Mouse (Mus musculus): ENCODE measurements at regions not wholly inside any gene's neighbourhood (a gene's known extent, or its start where the extent isn't known, plus 50 kb on each side); places are given as distances from the start of the nearest gene placed in this dataset.
A peak's percentile ranks its signal among the peaks of the same experiment; 100 is the strongest.

- H3K9me3 ChIP-seq (replicated peaks): no peaks in the 10 kb centered on the region
- no peaks in the 10 kb centered on the region for H3K4me1 ChIP-seq
- H3K4me2 ChIP-seq (replicated peaks): no peak overlapping the region
- no peak overlapping the region for H3K9ac ChIP-seq
- H3K27ac ChIP-seq (replicated peaks): no peak overlapping the region
- 73% methylated on average over 11 of the region's 11 CpGs for WGBS
- no peak for ATAC-seq (ENCODE audit: insufficient number of reproducible peaks, low FRiP score, low TSS enrichment, low read depth)
- H3K4me3 ChIP-seq (replicated peaks): no peak overlapping the region
- H3K27me3 ChIP-seq: no peaks in the 10 kb centered on the region
- H3K36me3 ChIP-seq: no peaks in the 10 kb centered on the region
These were observed 116.1 kb upstream of the Ccn2 start for GRCm38 (mm10) chr10:24479148-24479547.

DNA sequence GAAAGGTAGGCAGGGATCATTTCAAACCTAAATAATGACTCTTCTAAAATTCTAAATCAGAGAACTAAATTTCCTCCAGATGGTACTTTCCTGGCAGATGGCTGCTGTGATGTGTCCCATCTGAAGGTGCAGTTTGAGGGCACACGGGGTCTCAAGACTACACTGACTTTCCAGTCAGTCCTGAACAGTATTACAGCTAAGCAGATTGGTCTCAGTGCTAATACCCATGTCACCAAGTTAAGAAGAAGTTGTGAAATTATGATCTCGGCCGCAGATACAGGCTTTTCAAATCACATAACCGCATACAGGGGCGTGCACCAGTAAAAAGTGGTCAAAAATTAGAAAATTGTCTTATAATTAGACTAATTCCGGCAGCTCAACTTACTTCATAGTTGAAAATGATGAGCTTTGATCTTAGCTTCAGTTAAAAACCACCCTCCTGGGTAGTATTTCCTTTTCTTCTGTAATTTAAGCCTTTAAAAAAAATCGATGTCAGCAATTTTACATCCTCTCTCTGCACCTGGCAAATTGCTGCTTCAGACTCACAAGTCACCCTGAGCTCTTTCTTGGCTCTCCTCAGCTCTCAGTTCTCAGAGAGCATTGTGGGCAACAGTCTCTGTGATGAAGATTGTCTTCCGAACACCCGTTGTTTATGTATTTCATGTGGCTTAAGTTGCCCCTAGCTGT lies 113.2 kb upstream of the Ccn2 start:
- H3K4me1 ChIP-seq: no peaks in the 10 kb centered on the region
- H3K36me3 ChIP-seq: no peaks in the 10 kb centered on the region
- H3K27ac ChIP-seq (replicated peaks): no peak overlapping the region; the same call in 1 of the 2 replicates
- no peak overlapping the region for H3K4me3 ChIP-seq (replicated peaks)
- no peak overlapping the region for H3K4me2 ChIP-seq (replicated peaks)
- no peaks in the 10 kb centered on the region for H3K9me3 ChIP-seq (replicated peaks)
- no peaks in the 10 kb centered on the region for H3K27me3 ChIP-seq
- H3K9ac ChIP-seq: no peak overlapping the region
- 23% methylated on average over 9 of the region's 9 CpGs for WGBS
- ATAC-seq (ENCODE audit: insufficient number of reproducible peaks, low FRiP score, low TSS enrichment, low read depth): no peak

DNA sequence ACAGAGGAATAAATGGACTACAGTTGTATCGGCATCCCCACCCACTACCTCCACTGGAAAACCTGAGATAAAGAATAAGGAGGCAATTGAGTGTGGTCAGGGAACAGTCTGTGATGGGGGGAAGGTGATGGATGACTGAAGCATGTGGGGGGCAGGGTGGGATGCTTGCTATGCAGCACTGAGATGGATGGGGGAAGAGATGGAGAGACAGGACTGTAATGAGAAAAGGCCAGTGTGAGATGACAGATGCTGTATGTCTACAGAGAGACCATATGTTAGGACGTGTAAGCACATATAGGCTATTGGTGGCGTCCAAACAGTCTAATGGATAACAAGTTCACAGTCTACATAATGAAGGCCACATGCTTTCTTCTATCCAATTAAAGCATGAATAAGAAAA lies 112.2 kb upstream of the Ccn2 start:
- Histone ChIP-seq H3K4me3 (replicated peaks) (no peak overlapping the region), H3K4me1 (no peaks in the 10 kb centered on the region), H3K27ac (replicated peaks) (no peak overlapping the region), H3K27me3 (no peaks in the 10 kb centered on the region), H3K9ac (no peak overlapping the region), H3K4me2 (replicated peaks) (no peak overlapping the region), H3K36me3 (no peaks in the 10 kb centered on the region), H3K9me3 (replicated peaks) (no peaks in the 10 kb centered on the region)
- 65% methylated on average over 3 of the region's 3 CpGs for WGBS
- no peak for ATAC-seq (ENCODE audit: insufficient number of reproducible peaks, low FRiP score, low TSS enrichment, low read depth)

DNA sequence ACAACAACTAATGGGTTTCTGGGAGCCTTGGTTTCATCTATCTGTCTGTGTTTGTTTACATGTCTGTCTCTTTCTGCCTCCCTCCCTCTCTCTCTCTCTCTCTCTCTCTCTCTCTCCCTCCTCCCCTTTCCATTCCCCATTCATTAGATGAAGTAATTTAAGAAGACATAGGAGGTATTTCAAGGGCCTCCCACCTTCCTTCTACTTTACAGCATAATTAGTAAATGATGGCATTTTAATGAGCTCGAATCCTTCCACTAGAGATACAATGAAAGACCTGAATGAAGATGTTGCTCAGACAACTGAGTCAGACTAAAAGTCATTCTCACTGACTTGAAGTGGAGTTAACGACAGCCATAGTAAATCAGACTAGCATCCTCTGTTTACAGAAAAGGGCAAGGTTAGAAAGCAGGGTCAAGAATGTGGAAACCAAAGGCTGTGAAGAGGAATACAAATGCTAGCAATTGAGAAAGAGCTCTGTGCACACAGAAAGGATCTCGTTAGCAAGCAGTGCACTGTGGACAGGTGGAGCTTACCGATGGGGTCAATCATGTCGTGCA lies 111.1 kb upstream of the Ccn2 start:
- WGBS: 33% methylated on average over 5 of the region's 5 CpGs
- ATAC-seq (ENCODE audit: insufficient number of reproducible peaks, low FRiP score, low TSS enrichment, low read depth): no peak

GRCm38 (mm10) chr10:24485461-24485860 lies 109.8 kb upstream of the Ccn2 start:
- Histone ChIP-seq H3K9me3 (replicated peaks) (no peaks in the 10 kb centered on the region), H3K36me3 (no peaks in the 10 kb centered on the region), H3K27ac (replicated peaks) (0 out of 2 replicates have a peak overlapping the region, but pooled peaks have one; percentile 34), H3K4me3 (replicated peaks) (no peak overlapping the region), H3K27me3 (no peaks in the 10 kb centered on the region), H3K9ac (no peak overlapping the region), H3K4me2 (replicated peaks) (no peak overlapping the region), H3K4me1 (no peaks in the 10 kb centered on the region)
- 66% methylated on average over 5 of the region's 5 CpGs for WGBS
- ATAC-seq (ENCODE audit: insufficient number of reproducible peaks, low FRiP score, low TSS enrichment, low read depth): no peak

More for the DNA sequence above, 111.1 kb upstream of the Ccn2 start:
- H3K4me3 ChIP-seq (replicated peaks): no peak overlapping the region
- H3K27me3 ChIP-seq: no peaks in the 10 kb centered on the region
- no peak overlapping the region for H3K4me2 ChIP-seq (replicated peaks)
- H3K9me3 ChIP-seq (replicated peaks): no peaks in the 10 kb centered on the region
- no peaks in the 10 kb centered on the region for H3K36me3 ChIP-seq
- no peaks in the 10 kb centered on the region for H3K4me1 ChIP-seq
- no peak overlapping the region for H3K9ac ChIP-seq
- H3K27ac ChIP-seq (replicated peaks): no peak overlapping the region

- H3K36me3 ChIP-seq: no peaks in the 10 kb centered on the region
- H3K4me1 ChIP-seq: no peaks in the 10 kb centered on the region
- no peak overlapping the region for H3K9ac ChIP-seq
- ATAC-seq (ENCODE audit: insufficient number of reproducible peaks, low FRiP score, low TSS enrichment, low read depth): no peak
- no peaks in the 10 kb centered on the region for H3K9me3 ChIP-seq (replicated peaks)
- no peak overlapping the region for H3K4me2 ChIP-seq (replicated peaks)
- no peaks in the 10 kb centered on the region for H3K27me3 ChIP-seq
- H3K4me3 ChIP-seq (replicated peaks): no peak overlapping the region
- H3K27ac ChIP-seq (replicated peaks): no peak overlapping the region
- 45% methylated on average over 1 of the region's 1 CpGs for WGBS
These were observed 109.0 kb upstream of the Ccn2 start for GRCm38 (mm10) chr10:24486224-24486623.

DNA sequence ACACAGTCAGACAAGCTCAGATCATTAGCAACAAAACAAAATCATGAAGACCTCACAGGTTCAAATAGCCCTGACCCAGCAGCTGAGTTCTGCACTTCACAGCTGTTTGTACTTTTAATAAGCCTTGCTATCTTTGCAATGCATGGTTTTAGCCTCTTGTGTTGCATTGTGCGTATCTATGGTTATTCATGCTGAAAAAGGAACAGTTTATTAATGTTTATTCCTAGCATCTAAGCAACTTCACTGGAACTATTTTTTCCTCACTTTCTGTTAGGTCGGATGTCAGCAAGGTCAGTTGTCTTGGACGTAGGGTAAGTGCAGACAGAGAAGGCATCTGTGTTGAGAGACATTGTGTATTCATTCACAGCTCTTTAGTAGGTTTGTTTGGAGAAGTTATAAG lies 107.3 kb upstream of the Ccn2 start:
- no peaks in the 10 kb centered on the region for H3K27me3 ChIP-seq
- 68% methylated on average over 3 of the region's 3 CpGs for WGBS
- no peaks in the 10 kb centered on the region for H3K4me1 ChIP-seq
- H3K27ac ChIP-seq (replicated peaks): no peak overlapping the region
- ATAC-seq (ENCODE audit: insufficient number of reproducible peaks, low FRiP score, low TSS enrichment, low read depth): no peak
- H3K9ac ChIP-seq: no peak overlapping the region
- H3K9me3 ChIP-seq (replicated peaks): no peaks in the 10 kb centered on the region
- no peaks in the 10 kb centered on the region for H3K36me3 ChIP-seq
- H3K4me3 ChIP-seq (replicated peaks): no peak overlapping the region
- no peak overlapping the region for H3K4me2 ChIP-seq (replicated peaks)

DNA sequence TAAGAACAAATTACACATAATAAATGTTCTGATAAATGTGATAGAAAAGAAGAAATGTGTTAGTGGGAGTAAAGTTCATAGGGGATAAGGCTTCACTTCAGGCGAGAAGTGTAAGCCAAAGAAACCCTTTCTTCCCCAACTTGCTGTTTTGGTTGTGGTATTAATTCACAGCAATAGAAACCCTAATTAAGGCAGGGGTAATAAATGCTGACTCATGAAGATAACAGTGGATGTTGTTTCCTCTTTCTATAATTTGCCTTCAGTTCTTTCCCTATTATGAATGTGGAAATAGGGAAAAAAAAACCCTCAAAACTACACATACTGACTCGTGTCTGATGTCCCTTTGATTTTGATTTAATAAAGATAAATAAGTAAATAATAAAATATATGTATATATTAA lies 104.8 kb upstream of the Ccn2 start:
- Histone ChIP-seq H3K27me3 (no peaks in the 10 kb centered on the region), H3K9ac (no peak overlapping the region), H3K9me3 (replicated peaks) (no peaks in the 10 kb centered on the region), H3K4me2 (replicated peaks) (no peak overlapping the region), H3K27ac (replicated peaks) (no peak overlapping the region), H3K4me1 (no peaks in the 10 kb centered on the region), H3K4me3 (replicated peaks) (no peak overlapping the region), H3K36me3 (no peaks in the 10 kb centered on the region)
- no peak for ATAC-seq (ENCODE audit: insufficient number of reproducible peaks, low FRiP score, low TSS enrichment, low read depth)
- 78% methylated on average over 2 of the region's 2 CpGs for WGBS

DNA sequence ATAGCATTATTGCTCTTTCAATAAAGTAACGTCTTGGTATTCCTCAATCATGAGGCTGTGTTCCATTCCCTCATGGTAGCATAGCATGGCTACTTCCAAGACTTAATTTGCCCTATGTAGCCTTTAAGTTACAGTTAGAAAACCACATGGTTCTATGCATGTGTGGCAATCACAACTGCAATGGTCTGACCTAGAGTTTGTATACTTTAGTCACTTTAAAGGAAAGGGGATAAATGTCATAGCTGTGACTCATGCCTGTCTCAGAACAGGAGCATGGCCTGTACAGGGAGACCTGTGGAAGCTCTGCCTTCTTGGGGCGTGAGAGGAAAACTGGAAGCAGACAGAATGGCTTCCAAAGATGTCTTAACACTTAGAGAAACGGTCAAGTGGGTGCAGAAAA lies 103.4 kb upstream of the Ccn2 start:
- no peaks in the 10 kb centered on the region for H3K36me3 ChIP-seq
- no peaks in the 10 kb centered on the region for H3K9me3 ChIP-seq (replicated peaks)
- no peaks in the 10 kb centered on the region for H3K4me1 ChIP-seq
- H3K9ac ChIP-seq: no peak overlapping the region
- H3K4me2 ChIP-seq (replicated peaks): no peak overlapping the region
- WGBS: 81% methylated on average over 3 of the region's 3 CpGs
- H3K4me3 ChIP-seq (replicated peaks): no peak overlapping the region
- ATAC-seq (ENCODE audit: insufficient number of reproducible peaks, low FRiP score, low TSS enrichment, low read depth): no peak
- H3K27ac ChIP-seq (replicated peaks): no peak overlapping the region
- no peaks in the 10 kb centered on the region for H3K27me3 ChIP-seq

- Histone ChIP-seq H3K27ac (replicated peaks) (no peak overlapping the region), H3K36me3 (no peaks in the 10 kb centered on the region), H3K4me2 (replicated peaks) (no peak overlapping the region), H3K27me3 (no peaks in the 10 kb centered on the region), H3K9me3 (replicated peaks) (no peaks in the 10 kb centered on the region), H3K4me1 (no peaks in the 10 kb centered on the region), H3K9ac (no peak overlapping the region), H3K4me3 (replicated peaks) (no peak overlapping the region)
- WGBS: 46% methylated on average over 4 of the region's 4 CpGs
- ATAC-seq (ENCODE audit: insufficient number of reproducible peaks, low FRiP score, low TSS enrichment, low read depth): no peak
These were observed 101.8 kb upstream of the Ccn2 start for GRCm38 (mm10) chr10:24493392-24493791.

DNA sequence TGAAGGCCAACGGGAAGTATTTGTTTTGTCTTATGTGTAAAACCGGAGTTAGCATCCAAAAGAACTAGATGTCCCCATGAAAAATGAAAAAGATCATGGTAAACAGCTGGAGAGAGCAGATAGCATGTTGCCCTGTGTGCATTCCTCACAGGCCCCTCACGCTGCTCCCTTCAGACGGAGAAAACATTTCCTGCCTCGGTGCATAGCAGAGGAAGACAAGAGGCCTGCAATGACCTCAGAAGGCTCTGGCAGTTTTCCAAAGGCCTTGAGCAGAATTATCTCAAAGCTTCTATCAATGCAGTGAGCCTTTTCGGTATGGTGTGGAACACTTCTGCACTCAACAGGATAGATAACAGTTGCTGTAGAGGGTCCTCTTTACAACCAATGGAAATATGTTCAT lies 101.3 kb upstream of the Ccn2 start:
- Histone ChIP-seq H3K9ac (no peak overlapping the region), H3K4me2 (replicated peaks) (no peak overlapping the region), H3K36me3 (no peaks in the 10 kb centered on the region), H3K4me1 (no peaks in the 10 kb centered on the region), H3K4me3 (replicated peaks) (no peak overlapping the region), H3K9me3 (replicated peaks) (no peaks in the 10 kb centered on the region), H3K27me3 (no peaks in the 10 kb centered on the region), H3K27ac (replicated peaks) (no peak overlapping the region)
- 0 out of 2 replicates have a peak, but pooled peaks have one; percentile 60 for ATAC-seq (ENCODE audit: insufficient number of reproducible peaks, low FRiP score, low TSS enrichment, low read depth)
- WGBS: 44% methylated on average over 6 of the region's 6 CpGs
